Mouse (Mus musculus): ENCODE results near the gene Iqcf3. TPM values are rescaled to one million over a fixed set of nuclear protein-coding genes. Genes with fewer than 3 reads are reported as not detected.

Gene Iqcf3
- total RNA-seq, 1 experiment from 2014 or later, result not detected

- ATAC-seq (ENCODE audit: extremely low read depth, insufficient number of reproducible peaks, low FRiP score, poor library complexity, severe bottlenecking), result no peak
Observed at GRCm38 (mm10) chr9:106460401-106461025, 100.9 kb downstream of the Iqcf3 start.

GRCm38 (mm10) chr9:106459946-106460345 lies 101.5 kb downstream of the Iqcf3 start:
- ATAC-seq (ENCODE audit: extremely low read depth, insufficient number of reproducible peaks, low FRiP score, poor library complexity, severe bottlenecking), result no peak

GRCm38 (mm10) chr9:106457920-106458319 lies 103.5 kb downstream of the Iqcf3 start:
- no peak for ATAC-seq (ENCODE audit: extremely low read depth, insufficient number of reproducible peaks, low FRiP score, poor library complexity, severe bottlenecking)

- no peak for ATAC-seq (ENCODE audit: extremely low read depth, insufficient number of reproducible peaks, low FRiP score, poor library complexity, severe bottlenecking)
Observed at GRCm38 (mm10) chr9:106457163-106457559, 104.3 kb downstream of the Iqcf3 start.

GRCm38 (mm10) chr9:106456325-106457162 lies 104.9 kb downstream of the Iqcf3 start:
- no peak for ATAC-seq (ENCODE audit: extremely low read depth, insufficient number of reproducible peaks, low FRiP score, poor library complexity, severe bottlenecking)

- ATAC-seq (ENCODE audit: extremely low read depth, insufficient number of reproducible peaks, low FRiP score, poor library complexity, severe bottlenecking), result no peak
Observed at GRCm38 (mm10) chr9:106454888-106455681, 106.3 kb downstream of the Iqcf3 start.

GRCm38 (mm10) chr9:106454071-106454761 lies 107.2 kb downstream of the Iqcf3 start:
- ATAC-seq (ENCODE audit: extremely low read depth, insufficient number of reproducible peaks, low FRiP score, poor library complexity, severe bottlenecking), result no peak

- no peak for ATAC-seq (ENCODE audit: extremely low read depth, insufficient number of reproducible peaks, low FRiP score, poor library complexity, severe bottlenecking)
Observed at GRCm38 (mm10) chr9:106453271-106454070, 108.0 kb downstream of the Iqcf3 start, which contains the start of gene Pcbp4. TSS of gene Pcbp4 (plus strand) at chr9:106453291.

Other genes starting within 250 kb of the Iqcf3 start
- 18.7 and 22.0 TPM in 2 replicates for gene Dusp7, start 193.0 kb downstream of the Iqcf3 start, total RNA-seq (2017)
- gene Rpl29, start 132.2 kb downstream of the Iqcf3 start, total RNA-seq (2017), result 440 and 528 TPM in 2 replicates
- gene Acy1, start 123.3 kb downstream of the Iqcf3 start, total RNA-seq (2017), result 5.2 and 5.9 TPM in 2 replicates
- 3.2 and 3.3 TPM in 2 replicates for gene Abhd14b, start 114.2 kb downstream of the Iqcf3 start, total RNA-seq (2017)
- gene Abhd14a, start 114.0 kb downstream of the Iqcf3 start, total RNA-seq (2017), result 2.2 and 3.3 TPM in 2 replicates
- 1.2 and 5.2 TPM in 2 replicates for gene Pcbp4, start 108.3 kb downstream of the Iqcf3 start, total RNA-seq (2017)
- not detected in 2 replicates for gene Gpr62, start 95.7 kb downstream of the Iqcf3 start, total RNA-seq (2017)
- 18.7 and 27.8 TPM in 2 replicates for gene Rrp9, start 85.7 kb downstream of the Iqcf3 start, total RNA-seq (2017)
- 49.8 and 53.4 TPM in 2 replicates for gene Parp3, start 84.7 kb downstream of the Iqcf3 start, total RNA-seq (2017)
- gene Iqcf1, start 61.7 kb downstream of the Iqcf3 start, total RNA-seq (2017), result not detected in 2 replicates
- not detected in 2 replicates for gene Iqcf5, start 47.1 kb downstream of the Iqcf3 start, total RNA-seq (2017)
- not detected in 2 replicates for gene Iqcf4, start 9.4 kb upstream of the Iqcf3 start, total RNA-seq (2017)
- not detected in 2 replicates for gene Iqcf6, start 65.0 kb upstream of the Iqcf3 start, total RNA-seq (2017)
- not detected in 2 replicates for gene Grm2, start 94.5 kb upstream of the Iqcf3 start, total RNA-seq (2017)
- 15.2 and 24.6 TPM in 2 replicates for gene Tex264, start 124.3 kb upstream of the Iqcf3 start, total RNA-seq (2017)
- gene Rad54l2, start 227.6 kb upstream of the Iqcf3 start, total RNA-seq (2017), result 16.9 and 17.7 TPM in 2 replicates

Measured in neutrophil, adult 5-6 weeks (primary cell).